Mouse (Mus musculus): ENCODE data around the gene Pnkp.
"Not testable (repeated sequence)": the region's sequence is repeated elsewhere in the genome, so short reads cannot be mapped to it uniquely, and the experiment has no call there.

The Pnkp gene

DNA sequence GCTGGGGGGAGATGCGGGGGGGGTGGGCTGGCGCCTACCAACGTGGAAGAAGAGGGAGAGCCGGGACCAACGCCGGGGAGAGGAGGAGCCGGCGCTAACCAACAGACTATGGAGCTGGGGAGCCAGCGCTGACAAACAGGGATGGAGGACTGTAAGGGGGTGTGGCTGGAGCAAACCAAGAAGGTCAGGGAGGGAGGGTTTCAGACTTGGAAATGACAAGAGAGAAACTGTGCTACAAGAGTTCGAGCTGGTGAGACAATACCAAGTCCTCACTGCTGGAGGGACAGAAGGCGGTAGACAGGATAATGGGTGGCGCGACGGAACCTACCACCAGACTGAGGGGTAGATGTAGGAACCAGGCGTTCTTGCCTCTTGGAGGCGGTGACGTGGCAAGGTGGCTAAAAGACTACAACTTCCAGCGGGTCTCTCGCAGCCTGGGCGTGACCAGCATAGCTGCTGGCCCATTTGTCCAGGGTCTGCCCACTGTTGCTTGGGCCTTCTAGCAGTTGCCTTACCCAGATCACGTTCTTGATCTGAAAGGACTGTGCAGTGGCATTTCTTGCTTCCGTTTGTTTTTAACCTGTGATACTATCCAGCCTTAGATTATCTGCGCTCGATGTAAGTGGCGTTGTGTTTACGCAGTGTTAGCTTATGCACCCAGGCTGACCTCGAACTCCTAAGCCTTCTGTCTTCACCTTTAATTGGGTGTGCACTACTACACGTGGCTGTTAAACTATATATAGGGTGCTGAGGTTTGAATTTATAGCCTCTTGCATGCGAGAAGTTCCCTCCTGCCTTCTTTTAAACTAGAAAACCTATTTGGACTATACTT lies 13.0 kb downstream of the Pnkp start, which contains the start of gene Ptov1:
Gene Ptov1, minus strand, starts transcription at position 92 of the 832 bp plus-strand sequence.
- DNase-seq (ENCODE audit: low spot score), result peak; percentile 98

DNA sequence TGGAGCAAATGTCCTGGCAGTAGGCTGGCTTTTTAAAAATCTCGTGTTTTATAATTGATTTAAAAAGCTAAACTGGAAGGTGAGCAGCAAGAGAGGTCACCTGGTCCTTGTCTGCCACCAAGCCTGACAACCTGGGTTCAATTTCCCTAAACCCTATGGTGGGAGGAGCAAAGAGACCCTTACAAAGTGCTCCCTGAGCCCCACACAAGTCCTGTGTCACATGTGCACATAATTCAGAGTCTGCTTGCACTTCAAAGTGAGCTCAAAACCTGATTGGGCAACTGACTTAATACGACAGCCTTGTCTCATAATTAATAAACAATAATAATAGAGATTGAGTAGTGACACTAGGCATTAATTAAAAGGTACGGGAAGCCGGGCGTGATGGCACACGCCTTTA lies 13.7 kb downstream of the Pnkp start:
- DNase-seq (ENCODE audit: low spot score), result no peak

DNA sequence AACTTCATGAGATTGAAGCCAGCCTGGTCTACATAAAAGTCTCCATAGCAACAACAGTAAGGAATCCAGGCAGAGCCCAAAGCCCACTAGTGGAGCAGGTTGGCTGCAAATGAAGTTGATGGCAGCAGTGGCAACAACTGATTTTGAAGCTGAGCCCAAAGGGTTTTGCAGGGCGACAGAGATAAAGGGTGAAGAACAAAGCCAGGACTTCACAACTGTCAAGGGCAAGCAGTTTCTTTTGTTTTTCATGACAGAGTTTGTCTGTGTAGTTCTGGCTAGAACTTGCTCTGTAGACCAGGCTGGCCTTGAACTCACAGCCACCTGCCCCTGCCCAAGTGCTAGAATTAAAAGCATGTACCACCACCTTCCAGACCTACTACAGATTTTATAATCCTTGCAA lies 14.2 kb downstream of the Pnkp start:
- DNase-seq (ENCODE audit: low spot score), result no peak

DNA sequence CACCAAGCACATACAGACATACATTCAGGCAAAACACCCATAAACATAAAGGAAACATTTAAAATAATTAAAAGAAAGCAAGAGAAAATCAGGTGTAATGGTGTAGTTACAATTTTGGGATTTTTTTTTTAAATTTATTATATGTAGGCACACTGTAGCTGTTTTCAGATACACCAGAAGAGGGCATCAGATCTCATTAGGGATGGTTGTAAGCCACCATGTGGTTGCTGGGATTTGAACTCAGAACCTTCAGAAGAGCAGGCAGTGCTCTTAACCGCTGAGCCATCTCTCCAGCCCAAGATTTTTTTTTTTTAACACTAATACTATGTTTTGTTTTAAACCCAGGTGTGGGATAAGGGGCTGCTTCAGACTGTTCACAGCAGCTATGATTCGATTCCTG lies 14.8 kb downstream of the Pnkp start:
- DNase-seq (ENCODE audit: low spot score), result not testable (repeated sequence)

DNA sequence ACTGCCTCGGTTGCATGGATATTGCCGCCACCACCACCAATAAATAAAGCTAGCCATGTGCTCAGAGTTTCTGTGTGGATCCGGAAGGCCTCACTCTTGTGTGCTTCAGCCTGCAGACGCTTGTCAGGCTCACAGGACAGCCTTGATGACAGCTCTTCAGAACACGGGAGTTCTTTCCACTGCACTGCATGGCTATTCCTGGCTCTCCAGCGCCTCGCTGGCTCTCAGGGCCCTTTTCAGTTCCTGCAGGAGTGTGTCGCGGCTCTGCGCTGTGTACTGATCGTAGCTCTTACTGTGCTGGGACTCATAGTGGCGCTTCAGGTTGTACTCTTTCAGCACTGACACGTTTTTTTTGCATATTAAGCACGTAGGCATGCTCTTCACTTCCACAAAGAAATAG lies 20.9 kb downstream of the Pnkp start:
- no peak for DNase-seq (ENCODE audit: low spot score)

DNA sequence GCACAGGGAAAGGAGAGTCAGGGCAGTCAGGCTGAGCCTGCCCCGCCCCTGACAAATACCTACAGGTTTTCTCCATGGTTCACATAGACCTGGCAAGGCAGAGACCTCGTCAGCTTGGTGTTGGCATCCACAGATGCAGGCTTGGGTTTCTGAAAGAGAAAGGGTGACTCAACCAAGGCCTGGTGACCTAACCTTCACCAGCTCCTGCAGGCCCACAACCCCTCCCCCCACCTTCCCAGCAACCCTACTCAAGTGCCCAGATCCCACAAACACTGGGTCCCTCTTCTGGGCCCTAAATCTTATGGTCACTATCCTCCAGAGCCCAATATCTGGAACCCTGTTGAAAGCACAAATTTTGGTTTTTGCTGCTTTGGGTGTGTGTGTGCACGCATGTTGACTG lies 26.1 kb downstream of the Pnkp start:
- DNase-seq (ENCODE audit: low spot score), result no peak

DNA sequence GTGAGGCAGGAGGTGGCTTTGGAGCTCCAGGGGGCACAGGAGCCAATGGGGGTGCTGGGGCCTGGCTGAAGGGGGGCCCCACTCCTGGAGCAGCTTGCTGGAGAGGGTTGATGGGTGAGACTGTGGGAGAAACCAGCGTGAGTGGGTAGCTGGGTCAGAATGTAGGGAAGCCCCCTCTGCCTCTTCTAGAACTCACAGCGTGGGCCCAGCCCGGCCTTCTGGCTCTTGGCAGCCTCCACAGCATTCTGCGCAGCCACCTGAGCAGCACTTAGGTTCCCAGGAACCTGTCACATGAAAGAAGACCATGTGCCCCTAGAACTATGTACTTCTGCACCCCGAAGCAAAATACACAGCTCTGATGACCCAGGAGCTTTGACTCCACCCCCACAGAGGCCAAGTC lies 27.7 kb downstream of the Pnkp start:
- DNase-seq (ENCODE audit: low spot score), result no peak

DNA sequence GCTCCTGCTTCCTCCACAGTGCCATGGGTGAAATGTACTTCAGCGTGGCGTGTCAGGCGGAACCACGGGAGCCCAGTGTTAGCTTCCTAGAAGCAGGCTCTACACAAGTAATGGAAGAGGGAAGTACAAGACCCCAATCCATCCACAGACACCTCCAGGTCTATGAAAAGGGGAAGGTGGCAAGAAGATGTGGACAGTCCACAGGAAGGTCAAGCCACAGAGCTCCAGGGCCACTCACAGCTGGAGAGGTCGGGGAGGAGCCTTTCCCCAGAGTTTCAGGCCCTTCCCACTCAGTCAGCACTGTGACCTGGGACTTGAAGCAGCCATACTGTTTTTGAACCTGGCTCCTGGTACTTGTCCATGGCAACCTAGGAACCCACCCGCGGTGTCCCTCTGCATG lies 30.0 kb downstream of the Pnkp start:
- DNase-seq (ENCODE audit: low spot score), result no peak

DNA sequence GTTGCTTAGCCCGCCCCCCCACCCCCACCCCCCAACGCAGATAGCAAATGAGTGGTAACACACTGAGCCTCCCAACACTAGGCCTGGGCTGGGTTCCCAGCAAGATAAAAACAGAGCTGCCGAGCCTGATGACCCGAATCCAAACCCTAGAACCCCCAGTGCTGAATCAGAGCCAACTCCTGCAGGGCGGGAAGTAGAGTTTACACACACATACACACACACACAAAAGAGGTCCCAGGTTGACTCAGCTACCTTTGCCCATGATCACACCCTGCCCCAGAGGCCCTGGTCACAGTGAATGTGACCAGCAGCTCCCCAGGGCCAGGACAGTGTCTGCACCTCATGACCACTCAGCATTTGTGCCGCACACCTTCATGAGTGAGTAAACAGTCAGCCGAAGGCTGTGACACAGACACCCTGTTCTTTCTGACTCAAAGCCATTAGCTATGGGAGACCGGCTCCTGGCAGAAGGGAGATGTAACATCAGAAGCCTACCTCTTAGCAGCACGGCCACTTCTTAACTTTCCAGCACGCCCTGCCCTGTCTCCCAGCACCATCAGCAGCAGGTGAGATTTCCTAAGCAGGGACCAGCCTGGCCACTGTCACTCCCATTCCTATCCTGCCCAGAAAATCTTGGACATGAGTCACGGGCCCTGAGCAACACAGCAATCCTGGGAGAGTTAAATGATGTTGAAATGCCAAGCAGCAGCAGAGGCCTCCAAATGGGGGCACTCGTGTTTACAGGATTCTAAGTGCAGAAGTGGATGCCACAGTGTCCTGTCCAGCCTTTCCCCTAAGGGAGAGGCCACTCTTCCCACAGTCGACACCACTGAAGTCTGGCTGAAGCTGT lies 31.5 kb downstream of the Pnkp start:
- no peak for DNase-seq (ENCODE audit: low spot score)

DNA sequence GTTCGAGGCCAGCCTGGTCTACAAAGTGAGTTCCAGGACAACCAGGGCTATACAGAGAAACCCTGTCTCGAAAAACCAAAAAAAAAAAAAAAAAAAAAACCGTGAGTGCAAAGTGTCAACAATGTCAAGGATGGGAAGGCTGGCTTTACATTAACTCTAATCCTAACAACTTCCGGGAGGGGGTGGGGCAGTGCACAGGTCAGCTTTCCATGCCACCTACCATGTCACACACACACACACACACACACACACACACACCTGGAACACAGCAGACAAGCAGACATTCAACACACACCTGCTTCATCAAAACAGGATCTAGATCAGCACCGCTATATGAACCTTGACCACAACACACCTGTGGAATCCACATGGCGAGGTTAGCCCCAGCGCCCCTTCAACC lies 33.2 kb downstream of the Pnkp start:
- peak; percentile 60 for DNase-seq (ENCODE audit: low spot score)

DNA sequence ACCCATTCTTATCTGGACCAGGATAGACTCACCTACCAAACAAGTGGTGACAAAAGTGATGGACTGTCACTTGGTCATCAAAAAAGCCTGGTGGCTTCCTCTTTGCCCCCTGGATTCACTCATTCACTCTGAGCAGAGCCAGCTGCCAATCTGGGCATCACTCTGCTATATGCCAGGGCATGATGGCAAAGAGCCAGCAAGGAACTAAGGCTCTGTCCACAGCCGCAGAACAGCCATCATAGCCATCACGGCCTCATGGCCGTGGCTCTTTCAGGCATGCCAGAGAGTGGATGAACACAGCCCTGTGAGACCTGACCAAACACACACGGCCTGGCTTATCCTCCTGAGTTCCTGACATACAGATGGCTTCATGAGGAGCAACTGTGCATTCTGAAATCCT lies 33.8 kb downstream of the Pnkp start:
- DNase-seq (ENCODE audit: low spot score), result no peak

DNA sequence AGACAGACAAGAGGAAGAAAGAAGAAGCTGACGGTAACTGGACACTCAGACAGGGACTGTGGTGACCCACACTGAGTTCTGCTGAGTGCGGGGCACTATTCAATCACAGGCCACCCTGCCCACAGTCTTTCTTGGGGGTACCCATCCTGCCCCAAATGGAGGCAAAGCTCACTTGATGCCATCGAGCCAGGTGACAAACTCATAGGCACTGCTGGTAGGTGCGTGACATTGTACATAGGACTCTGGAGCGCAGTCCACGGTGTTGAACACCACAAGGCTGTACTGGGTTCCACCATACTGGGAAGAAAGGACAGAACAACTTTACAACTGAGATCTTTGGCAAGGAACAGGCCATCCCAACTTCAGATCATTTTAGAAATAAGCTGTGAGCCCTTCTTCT lies 34.7 kb downstream of the Pnkp start:
- DNase-seq (ENCODE audit: low spot score), result no peak

DNA sequence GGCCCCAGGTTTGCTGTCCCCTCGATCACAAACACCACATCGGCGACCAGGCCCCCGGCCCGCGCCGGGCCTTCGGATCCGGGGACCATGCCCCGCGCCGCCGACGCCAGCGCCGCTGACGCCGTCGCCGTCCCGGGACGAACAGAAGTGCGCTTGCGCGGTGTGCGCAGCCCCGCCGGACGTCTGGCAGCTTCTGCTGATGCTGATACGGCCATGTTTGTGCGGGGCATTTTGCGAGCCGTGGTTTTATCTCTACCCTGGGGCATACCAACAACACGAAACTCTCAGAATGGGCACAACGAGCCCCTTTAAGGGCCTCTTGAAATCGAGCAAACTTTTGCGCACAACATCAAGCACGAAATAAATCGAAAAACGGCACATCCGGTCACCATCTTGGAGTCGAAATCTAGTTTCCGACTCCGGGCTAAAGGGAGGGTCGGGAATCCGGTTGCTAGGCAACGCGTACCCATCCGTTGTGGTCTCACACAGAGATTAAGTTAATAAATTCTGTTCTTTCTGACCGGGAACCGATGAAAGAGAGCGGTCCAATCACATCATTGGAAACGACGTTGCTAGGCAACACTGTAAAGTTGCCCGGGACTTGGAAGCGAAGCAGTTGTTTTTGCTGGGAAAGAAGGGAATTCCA lies 35.5 kb downstream of the Pnkp start, which contains the start of gene Med25:
Gene Med25, minus strand, starts transcription at position 437 of the 646 bp plus-strand sequence.
- DNase-seq (ENCODE audit: low spot score), result peak; percentile 93

DNA sequence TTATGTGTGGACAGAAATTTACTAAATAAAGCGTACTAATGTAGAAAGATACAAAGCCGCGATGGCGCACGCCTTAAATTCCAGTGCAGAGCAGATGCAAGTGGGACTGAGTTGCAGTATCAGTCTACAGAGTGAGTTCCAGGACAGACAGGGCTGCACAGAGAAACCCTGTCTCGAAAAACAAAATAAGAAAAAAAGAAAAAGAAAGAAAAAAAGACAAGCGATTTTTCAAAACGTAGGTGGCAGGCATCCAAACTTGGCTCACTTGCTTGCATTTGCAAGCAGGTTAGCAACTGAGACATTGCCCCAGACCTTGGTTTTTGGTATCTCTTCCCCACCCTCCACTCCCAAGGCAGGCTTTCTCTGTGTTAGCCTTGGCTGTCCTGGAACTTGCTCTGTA lies 36.3 kb downstream of the Pnkp start:
- no peak for DNase-seq (ENCODE audit: low spot score)

DNA sequence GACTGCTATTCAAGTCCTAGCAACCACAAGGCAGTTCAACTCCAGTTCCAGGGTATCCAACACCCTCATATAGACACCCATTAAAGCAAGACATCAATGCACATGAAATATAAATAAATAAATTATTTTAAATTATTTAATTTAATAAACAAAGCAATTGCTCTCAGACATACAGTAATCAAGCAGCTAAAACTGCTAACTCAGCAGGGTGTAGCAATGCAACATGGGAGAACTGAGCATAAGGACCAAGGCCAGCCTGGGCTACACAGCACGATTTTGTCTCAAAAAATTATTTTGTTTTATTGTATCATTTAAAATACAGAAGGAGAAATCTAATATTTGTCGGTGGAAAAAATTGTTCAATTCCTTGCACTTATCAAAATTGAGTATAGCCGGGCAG lies 37.2 kb downstream of the Pnkp start:
- DNase-seq (ENCODE audit: low spot score), result no peak

DNA sequence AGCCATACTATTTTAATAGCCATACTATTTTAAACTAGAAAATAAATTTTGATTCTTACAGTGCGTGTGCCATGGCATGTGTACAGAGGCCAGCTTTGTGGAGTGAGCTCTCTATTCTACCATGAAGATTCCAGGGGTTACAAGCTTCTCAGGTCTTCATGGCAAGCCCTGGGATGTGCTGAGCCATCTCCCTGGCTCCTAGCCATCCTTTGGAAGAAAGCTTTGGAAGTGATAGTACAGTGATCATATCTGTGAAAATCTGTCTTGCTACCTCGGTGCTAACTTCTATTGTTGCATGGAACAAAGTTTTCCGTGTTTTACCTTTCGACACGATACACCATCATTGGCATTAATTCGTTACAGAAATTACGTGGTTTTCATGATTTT lies 38.3 kb downstream of the Pnkp start:
- no peak for DNase-seq (ENCODE audit: low spot score)

DNA sequence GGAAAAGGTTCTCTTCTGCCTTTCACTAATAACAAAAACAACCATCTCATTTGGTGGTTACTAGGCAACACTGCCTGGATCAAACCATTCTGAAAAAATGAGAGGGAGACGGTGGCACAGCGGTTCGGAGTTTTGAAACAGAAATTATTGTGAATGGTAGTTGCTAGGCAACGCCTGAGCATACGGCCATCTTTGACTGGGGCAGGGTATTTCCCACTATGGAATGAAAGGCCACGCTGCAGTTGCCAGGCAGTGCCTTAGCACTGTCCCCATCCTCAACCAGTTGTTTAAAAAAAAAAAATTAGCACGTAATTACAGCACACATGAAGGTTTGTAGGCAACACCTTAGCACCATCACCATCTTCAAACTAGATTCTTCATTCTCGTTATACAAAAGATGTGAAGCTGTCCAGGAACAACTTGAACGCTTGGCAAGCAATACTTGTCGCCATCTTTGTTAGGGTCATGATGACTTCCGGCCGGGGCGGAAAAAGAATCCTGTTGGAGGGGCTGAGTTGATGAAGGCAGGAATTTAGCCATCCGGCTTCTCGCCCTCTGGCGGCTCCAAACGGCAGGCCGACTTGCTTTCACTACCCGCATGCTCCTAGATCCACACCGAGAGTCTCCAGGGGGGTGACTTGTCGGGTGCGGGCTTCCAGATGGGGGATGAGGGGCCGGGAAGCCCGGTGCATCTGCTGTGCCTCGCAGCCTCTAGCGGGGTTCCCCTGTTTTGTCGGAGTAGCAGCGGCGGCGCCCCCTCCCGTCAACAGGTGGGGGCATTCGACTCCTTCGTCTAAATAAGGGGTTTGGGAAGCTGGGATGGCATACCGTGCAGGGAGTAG lies 38.9 kb downstream of the Pnkp start, which contains the start of gene Fuz:
Gene Fuz, plus strand, starts transcription at position 487 of the 842 bp plus-strand sequence.
- DNase-seq (ENCODE audit: low spot score), result peak; percentile 91

DNA sequence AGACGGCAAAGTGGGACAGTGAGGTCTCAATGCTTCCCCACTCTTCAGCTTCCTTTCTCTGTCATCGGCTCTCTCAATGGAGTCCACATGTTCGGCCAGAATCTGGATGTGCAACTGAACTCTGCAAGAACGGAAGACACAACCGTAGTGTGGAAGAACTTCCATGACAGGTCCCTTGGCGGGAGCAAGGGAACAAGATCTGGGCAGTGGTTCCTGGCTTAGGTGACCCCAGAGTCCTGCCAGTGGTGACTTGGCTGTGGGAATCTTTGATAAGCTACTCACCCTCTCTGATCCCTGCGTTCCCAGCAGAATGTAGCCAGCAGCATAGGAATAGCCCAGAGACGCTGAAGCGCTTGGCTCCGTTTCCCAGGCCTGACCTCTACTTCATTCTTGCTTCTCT lies 39.6 kb downstream of the Pnkp start:
- DNase-seq (ENCODE audit: low spot score), result no peak

DNA sequence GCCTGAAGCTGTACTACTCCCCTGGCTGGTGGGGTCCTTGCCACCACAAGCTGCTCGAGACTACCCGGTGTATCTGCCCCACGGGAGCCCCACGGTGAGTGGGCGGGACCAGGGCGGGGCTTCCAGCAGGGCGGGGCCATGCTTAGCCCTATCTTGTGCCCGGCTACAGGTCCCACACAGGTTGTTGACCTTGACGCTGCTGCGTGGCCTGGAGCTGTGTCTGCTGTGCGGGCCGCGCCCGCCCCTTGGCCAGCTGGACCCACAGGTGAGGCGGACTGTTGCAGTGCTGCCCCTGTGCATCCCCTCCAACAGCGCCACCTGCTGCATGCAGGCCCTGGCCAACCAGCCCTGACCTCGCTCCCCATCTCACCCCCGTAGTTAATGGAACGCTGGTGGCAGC lies 41.7 kb downstream of the Pnkp start:
- DNase-seq (ENCODE audit: low spot score), result peak; percentile 40

DNA sequence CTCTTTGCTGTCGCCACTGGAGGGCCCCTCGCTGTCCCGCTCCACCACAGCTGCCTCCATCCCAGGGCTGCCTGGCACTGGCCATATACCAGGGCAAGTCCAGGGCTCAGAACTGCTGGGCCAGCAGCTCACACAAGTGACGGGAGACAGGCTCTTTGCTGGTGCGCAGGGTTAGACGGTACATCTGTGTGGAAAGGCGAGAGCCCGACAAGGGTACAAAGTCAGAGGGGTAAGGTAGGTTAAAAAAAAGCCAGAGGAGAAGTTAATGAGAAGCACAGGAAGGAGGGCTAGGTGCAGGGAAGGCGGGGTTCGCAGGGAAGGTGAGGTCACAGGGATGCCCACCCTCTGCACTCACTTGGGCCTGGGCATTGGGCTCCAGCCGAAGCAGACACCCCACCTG lies 43.7 kb downstream of the Pnkp start:
- no peak for DNase-seq (ENCODE audit: low spot score)

DNA sequence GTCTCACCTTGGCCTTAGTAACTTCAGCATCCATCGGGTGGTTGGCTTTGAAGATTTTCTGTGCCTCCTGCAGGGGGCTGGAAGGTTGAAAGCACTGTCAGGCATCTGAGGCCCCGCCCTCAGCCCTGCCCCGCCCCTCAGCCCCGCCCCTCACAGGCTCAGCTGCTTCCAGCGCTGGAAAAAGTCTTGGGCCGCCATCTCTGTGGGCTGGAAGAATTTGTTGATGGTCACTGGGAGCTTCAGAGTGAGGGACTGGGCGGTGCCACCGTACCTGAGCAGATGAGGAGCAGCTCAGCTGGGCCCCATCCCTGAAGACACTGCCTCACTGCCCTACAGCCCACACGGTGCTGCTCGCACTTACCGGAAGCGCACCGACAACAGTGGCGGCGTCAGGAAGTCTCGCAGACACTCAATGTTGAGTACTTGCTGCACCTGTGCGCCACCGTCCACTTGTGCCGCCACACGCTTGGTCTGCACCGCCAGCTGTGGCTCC lies 44.3 kb downstream of the Pnkp start:
- peak; percentile 82 for DNase-seq (ENCODE audit: low spot score)
